Mouse (Mus musculus) kidney, adult 2 months (tissue): ENCODE measurements around the gene Egf. TPM values are rescaled to one million over a fixed set of nuclear protein-coding genes. Genes with fewer than 3 reads are reported as not detected.

Experiments
- DNase-seq: peaks from one replicate; pipeline ENCODE4 v3.0.0; 2021
- H3K27ac ChIP-seq: fragments of 200-500 bp; 2 replicates; pipeline ENCODE4 v1.5.1; 2012; ENCODE audit warnings: low read depth, low read length, control low read depth, inconsistent platforms; ENCODE audit not compliant: insufficient read depth
- H3K27me3 ChIP-seq: fragments of 200-500 bp; replicated peaks from 2 replicates; pipeline ENCODE4 v1.6.1; 2012; ENCODE audit warnings: mild to moderate bottlenecking, moderate library complexity, low read length, inconsistent platforms; ENCODE audit not compliant: control insufficient read depth, insufficient read depth
- H3K36me3 ChIP-seq: fragments of 200-500 bp; 2 replicates; pipeline ENCODE4 v1.6.1; 2012; ENCODE audit warnings: mild to moderate bottlenecking, moderate library complexity, low read length, inconsistent platforms; ENCODE audit not compliant: control insufficient read depth, insufficient read depth
- H3K4me1 ChIP-seq: fragments of 200-500 bp; 2 replicates; pipeline ENCODE4 v1.6.1; 2011; ENCODE audit warnings: low read length; ENCODE audit not compliant: control insufficient read depth, insufficient read depth
- H3K4me3 ChIP-seq: fragments of 200-500 bp; 2 replicates; pipeline ENCODE4 v1.5.1; 2011; ENCODE audit warnings: mild to moderate bottlenecking, low read depth, low read length, control low read depth; ENCODE audit not compliant: insufficient read depth
- CTCF ChIP-seq: fragments of 200-500 bp; conservative IDR thresholded peaks from 2 replicates; pipeline ENCODE4 v1.5.1; 2011; ENCODE audit warnings: low read depth, mild to moderate bottlenecking, control low read depth, low read length, moderate library complexity, mixed read lengths; ENCODE audit not compliant: insufficient read depth, insufficient read length
- POLR2A ChIP-seq: fragments of 200-500 bp; IDR thresholded peaks from one replicate; pipeline ENCODE4 v1.6.1; 2011; ENCODE audit warnings: low read depth, low read length, control low read depth
- WGBS: fragments of 180-500 bp; shearing (Covaris S2); methylation state at CpG from one replicate; pipeline ENCODE4 v1.1.7; 2018; 5-methylcytosine and 5-hydroxymethylcytosine counted together
- polyA plus RNA-seq: library from polyadenylated mRNA; depleted of rRNA; stranded (reverse); fragments of >200 nt; gene quantifications from 2 replicates; pipeline ENCODE4 v1.2.3, GENCODE M21; 2012; rRNA removed

Egf gene
- polyA plus RNA-seq, 1 experiment = 917 TPM

GRCm38 (mm10) chr3:129631857-129632256 lies 123.3 kb downstream of the Egf start:
- no peaks in the 10 kb centered on the region for H3K27me3 ChIP-seq
- H3K36me3 ChIP-seq = no peaks in the 10 kb centered on the region
- TF ChIP-seq POLR2A (no peak), CTCF (no peak)
- no peaks in the 10 kb centered on the region for H3K4me1 ChIP-seq
- no peak for DNase-seq
- 91% methylated on average over 5 of the region's 5 CpGs for WGBS
- H3K4me3 ChIP-seq = no peak overlapping the region
- no peak overlapping the region for H3K27ac ChIP-seq

GRCm38 (mm10) chr3:129631018-129631417 lies 124.1 kb downstream of the Egf start:
- no peak overlapping the region for H3K4me3 ChIP-seq
- no peak overlapping the region for H3K27ac ChIP-seq
- TF ChIP-seq CTCF = no peak
- H3K36me3 ChIP-seq = no peaks in the 10 kb centered on the region
- no peaks in the 10 kb centered on the region for H3K27me3 ChIP-seq
- no peak for DNase-seq
- 77% methylated on average over 1 of the region's 1 CpGs for WGBS
- no peaks in the 10 kb centered on the region for H3K4me1 ChIP-seq

Other genes starting within 250 kb of the Egf start
- gene Elovl6, start 223.0 kb downstream of the Egf start, polyA plus RNA-seq = 73.0 and 75.5 TPM in 2 replicates
- 0.16 and 0.33 TPM in 2 replicates for gene Lrit3, start 48.7 kb upstream of the Egf start, polyA plus RNA-seq
- not detected in 2 replicates for gene Rrh, start 67.3 kb upstream of the Egf start, polyA plus RNA-seq
- gene Gar1, start 76.1 kb upstream of the Egf start, polyA plus RNA-seq = 16.0 and 28.6 TPM in 2 replicates
- 10.3 and 11.2 TPM in 2 replicates for gene Cfi, start 80.6 kb upstream of the Egf start, polyA plus RNA-seq
- gene Pla2g12a, start 123.3 kb upstream of the Egf start, polyA plus RNA-seq = 46.6 and 55.2 TPM in 2 replicates
- gene Casp6, start 146.1 kb upstream of the Egf start, polyA plus RNA-seq = 43.1 and 48.8 TPM in 2 replicates
- 1.7 and 3.1 TPM in 2 replicates for gene Mcub, start 214.9 kb upstream of the Egf start, polyA plus RNA-seq